Mouse (Mus musculus): Measurements from ENCODE around the gene Pomgnt1. TPM values are rescaled to one million over a fixed set of nuclear protein-coding genes. Genes with fewer than 3 reads are reported as not detected.

The Pomgnt1 gene
- polyA plus RNA-seq, 1 experiment = 49.5 TPM

GRCm38 (mm10) chr4:116150862-116151221 lies 27.2 kb downstream of the Pomgnt1 start:
- Histone ChIP-seq H3K27ac (replicated peaks; ENCODE audit: low read depth, low read length) (peak overlapping the region; percentile 84), H3K4me1 (ENCODE audit: control insufficient read depth, insufficient read depth, insufficient read length, low read length) (peaks cover 5% of the 10 kb centered on the region; the same call in 1 of the 2 replicates), H3K4me3 (ENCODE audit: insufficient read depth, low read depth, low read length) (peak overlapping the region; percentile 92)

- Histone ChIP-seq H3K4me1 (ENCODE audit: control insufficient read depth, insufficient read depth, insufficient read length, low read length) (peaks cover 5% of the 10 kb centered on the region; the same call in 1 of the 2 replicates), H3K4me3 (ENCODE audit: insufficient read depth, low read depth, low read length) (peak within 1 kb of the TSS; percentile 92), H3K27ac (replicated peaks; ENCODE audit: low read depth, low read length) (peak within 1 kb of the TSS; percentile 88)
These were observed 27.6 kb downstream of the Pomgnt1 start, which contains the start of gene Lurap1 for GRCm38 (mm10) chr4:116151238-116151637. Lurap1 (minus strand) TSS chr4:116151338.

GRCm38 (mm10) chr4:116152702-116153101 lies 29.1 kb downstream of the Pomgnt1 start:
- H3K4me3 ChIP-seq (ENCODE audit: insufficient read depth, low read depth, low read length) = no peak overlapping the region
- H3K27ac ChIP-seq (replicated peaks; ENCODE audit: low read depth, low read length) = no peak overlapping the region
- H3K4me1 ChIP-seq (ENCODE audit: control insufficient read depth, insufficient read depth, insufficient read length, low read length) = peaks cover 5% of the 10 kb centered on the region; the same call in 1 of the 2 replicates

GRCm38 (mm10) chr4:116157882-116158281 lies 34.2 kb downstream of the Pomgnt1 start:
- Histone ChIP-seq H3K27ac (replicated peaks; ENCODE audit: low read depth, low read length) (no peak overlapping the region), H3K4me3 (ENCODE audit: insufficient read depth, low read depth, low read length) (no peak overlapping the region), H3K4me1 (ENCODE audit: control insufficient read depth, insufficient read depth, insufficient read length, low read length) (no peaks in the 10 kb centered on the region)

GRCm38 (mm10) chr4:116159912-116160311 lies 36.3 kb downstream of the Pomgnt1 start:
- Histone ChIP-seq H3K4me3 (ENCODE audit: insufficient read depth, low read depth, low read length) (no peak overlapping the region), H3K4me1 (ENCODE audit: control insufficient read depth, insufficient read depth, insufficient read length, low read length) (no peaks in the 10 kb centered on the region), H3K27ac (replicated peaks; ENCODE audit: low read depth, low read length) (no peak overlapping the region)

GRCm38 (mm10) chr4:116160769-116161168 lies 37.1 kb downstream of the Pomgnt1 start:
- Histone ChIP-seq H3K4me3 (ENCODE audit: insufficient read depth, low read depth, low read length) (no peak overlapping the region), H3K27ac (replicated peaks; ENCODE audit: low read depth, low read length) (no peak overlapping the region), H3K4me1 (ENCODE audit: control insufficient read depth, insufficient read depth, insufficient read length, low read length) (no peaks in the 10 kb centered on the region)

GRCm38 (mm10) chr4:116162142-116162541 lies 38.5 kb downstream of the Pomgnt1 start:
- H3K4me1 ChIP-seq (ENCODE audit: control insufficient read depth, insufficient read depth, insufficient read length, low read length) = no peaks in the 10 kb centered on the region
- no peak overlapping the region for H3K27ac ChIP-seq (replicated peaks; ENCODE audit: low read depth, low read length)
- H3K4me3 ChIP-seq (ENCODE audit: insufficient read depth, low read depth, low read length) = no peak overlapping the region

- Histone ChIP-seq H3K4me3 (ENCODE audit: insufficient read depth, low read depth, low read length) (no peak overlapping the region), H3K4me1 (ENCODE audit: control insufficient read depth, insufficient read depth, insufficient read length, low read length) (no peaks in the 10 kb centered on the region), H3K27ac (replicated peaks; ENCODE audit: low read depth, low read length) (no peak overlapping the region)
These were observed 41.3 kb downstream of the Pomgnt1 start for GRCm38 (mm10) chr4:116164759-116165554.

GRCm38 (mm10) chr4:116165708-116166407 lies 42.2 kb downstream of the Pomgnt1 start:
- Histone ChIP-seq H3K4me3 (ENCODE audit: insufficient read depth, low read depth, low read length) (no peak overlapping the region), H3K27ac (replicated peaks; ENCODE audit: low read depth, low read length) (no peak overlapping the region), H3K4me1 (ENCODE audit: control insufficient read depth, insufficient read depth, insufficient read length, low read length) (no peaks in the 10 kb centered on the region)

- no peaks in the 10 kb centered on the region for H3K4me1 ChIP-seq (ENCODE audit: control insufficient read depth, insufficient read depth, insufficient read length, low read length)
- H3K27ac ChIP-seq (replicated peaks; ENCODE audit: low read depth, low read length) = no peak within 1 kb of the TSS
- no peak within 1 kb of the TSS for H3K4me3 ChIP-seq (ENCODE audit: insufficient read depth, low read depth, low read length)
These were observed 43.8 kb downstream of the Pomgnt1 start, which contains the start of gene Tspan1 for GRCm38 (mm10) chr4:116167404-116167803. Tspan1 (minus strand) TSS chr4:116167601.

- Histone ChIP-seq H3K4me1 (ENCODE audit: control insufficient read depth, insufficient read depth, insufficient read length, low read length) (no peaks in the 10 kb centered on the region), H3K4me3 (ENCODE audit: insufficient read depth, low read depth, low read length) (no peak overlapping the region), H3K27ac (replicated peaks; ENCODE audit: low read depth, low read length) (no peak overlapping the region)
These were observed 45.1 kb downstream of the Pomgnt1 start for GRCm38 (mm10) chr4:116168617-116169352.

GRCm38 (mm10) chr4:116169353-116169672 lies 45.7 kb downstream of the Pomgnt1 start:
- Histone ChIP-seq H3K27ac (replicated peaks; ENCODE audit: low read depth, low read length) (no peak overlapping the region), H3K4me1 (ENCODE audit: control insufficient read depth, insufficient read depth, insufficient read length, low read length) (peaks cover 4% of the 10 kb centered on the region; the same call in 1 of the 2 replicates), H3K4me3 (ENCODE audit: insufficient read depth, low read depth, low read length) (no peak overlapping the region)

- Histone ChIP-seq H3K4me1 (ENCODE audit: control insufficient read depth, insufficient read depth, insufficient read length, low read length) (peaks cover 21% of the 10 kb centered on the region), H3K27ac (replicated peaks; ENCODE audit: low read depth, low read length) (peak within 1 kb of the TSS; percentile 27; the same call in 1 of the 2 replicates), H3K4me3 (ENCODE audit: insufficient read depth, low read depth, low read length) (no peak within 1 kb of the TSS)
These were observed 49.4 kb downstream of the Pomgnt1 start, which contains the start of the genes 1700042G07Rik and Gm49337 for GRCm38 (mm10) chr4:116173072-116173471. 1700042G07Rik (plus strand) TSS chr4:116173372. Gm49337 (plus strand) TSS chr4:116173384.

GRCm38 (mm10) chr4:116173752-116174151 lies 50.1 kb downstream of the Pomgnt1 start:
- Histone ChIP-seq H3K4me3 (ENCODE audit: insufficient read depth, low read depth, low read length) (no peak overlapping the region), H3K27ac (replicated peaks; ENCODE audit: low read depth, low read length) (no peak overlapping the region), H3K4me1 (ENCODE audit: control insufficient read depth, insufficient read depth, insufficient read length, low read length) (peaks cover 22% of the 10 kb centered on the region)

Measured in brown adipose tissue, adult 24 weeks (tissue).